Mouse (Mus musculus) midbrain, postnatal 0 days (tissue): Measurements from ENCODE around the gene Prps2. TPM values are rescaled to one million over a fixed set of nuclear protein-coding genes. Genes with fewer than 3 reads are reported as not detected.

Experiments
- ATAC-seq: fragments of 200-750 bp; cut with Nextera tagmentation; 2 replicates; pipeline ENCODE4 v1.8.0; 2017; ENCODE audit warnings: moderate number of reproducible peaks, mild to moderate bottlenecking, moderate TSS enrichment, moderate library complexity; ENCODE audit not compliant: low FRiP score
- DNase-seq: peaks from one replicate; pipeline ENCODE4 v3.0.0-alpha.2; 2015; ENCODE audit warnings: low spot score
- H3K27ac ChIP-seq: fragments of 300-500 bp; sonication (generic); 2 replicates; pipeline ENCODE4 v1.5.1; 2014; ENCODE audit warnings: low read depth, mild to moderate bottlenecking, low read length, mixed read lengths
- H3K27me3 ChIP-seq: fragments of 300-500 bp; sonication (generic); 2 replicates; pipeline ENCODE4 v1.6.1; 2014; ENCODE audit warnings: low read length, control low read depth, mixed read lengths; ENCODE audit not compliant: insufficient read depth
- H3K36me3 ChIP-seq: fragments of 300-500 bp; sonication (generic); 2 replicates; pipeline ENCODE4 v1.6.1; 2014; ENCODE audit warnings: low read length, control low read depth, mixed read lengths; ENCODE audit not compliant: insufficient read depth
- H3K4me1 ChIP-seq: fragments of 300-500 bp; sonication (generic); 2 replicates; pipeline ENCODE4 v1.6.1; 2014; ENCODE audit warnings: mild to moderate bottlenecking, control low read depth, antibody characterized with exemption, low read length, mixed read lengths; ENCODE audit not compliant: insufficient read depth
- H3K4me2 ChIP-seq: fragments of 300-500 bp; sonication (generic); 2 replicates; pipeline ENCODE4 v1.6.1; 2014; ENCODE audit warnings: low read depth, mild to moderate bottlenecking, low read length, mixed read lengths; ENCODE audit not compliant: poor library complexity, severe bottlenecking
- H3K4me3 ChIP-seq: fragments of 300-500 bp; sonication (generic); 2 replicates; pipeline ENCODE4 v1.5.1; 2014; ENCODE audit warnings: low read depth, mild to moderate bottlenecking, low read length, moderate library complexity
- H3K9ac ChIP-seq: fragments of 300-500 bp; sonication (generic); replicated peaks from 2 replicates; pipeline ENCODE4 v1.6.1; 2014; ENCODE audit warnings: mild to moderate bottlenecking, low read length, moderate library complexity, mixed read lengths; ENCODE audit not compliant: poor library complexity, severe bottlenecking
- H3K9me3 ChIP-seq: fragments of 300-500 bp; sonication (generic); 2 replicates; pipeline ENCODE4 v1.6.1; 2016; ENCODE audit warnings: low read length, control low read depth
- CTCF ChIP-seq: IDR thresholded peaks from 2 replicates; pipeline ENCODE4 v1.5.1; 2016; ENCODE audit warnings: antibody characterized with exemption, mild to moderate bottlenecking
- WGBS: fragments of 180-500 bp; shearing (Covaris S2); extraction: QIAGEN DNeasy Blood & Tissue Kit; methylation state at CpG from one replicate; pipeline ENCODE4 v1.1.7; 2014; 5-methylcytosine and 5-hydroxymethylcytosine counted together
- polyA plus RNA-seq: library from polyadenylated mRNA; unstranded; fragments of >200 nt; fragmentation: Nextera tagmentation; extraction: Ambion mirVana; gene quantifications from 2 replicates; pipeline ENCODE4 v1.2.1, GENCODE M21; 2015
- total RNA-seq: library from RNA; depleted of rRNA; stranded (reverse); fragments of >200 nt; gene quantifications from 2 replicates; pipeline ENCODE4 v1.2.3, GENCODE M21; 2014

The Prps2 gene
- total and polyA plus RNA-seq, 2 experiments from 2014 or later, result 7.2 to 9.7 TPM

DNA sequence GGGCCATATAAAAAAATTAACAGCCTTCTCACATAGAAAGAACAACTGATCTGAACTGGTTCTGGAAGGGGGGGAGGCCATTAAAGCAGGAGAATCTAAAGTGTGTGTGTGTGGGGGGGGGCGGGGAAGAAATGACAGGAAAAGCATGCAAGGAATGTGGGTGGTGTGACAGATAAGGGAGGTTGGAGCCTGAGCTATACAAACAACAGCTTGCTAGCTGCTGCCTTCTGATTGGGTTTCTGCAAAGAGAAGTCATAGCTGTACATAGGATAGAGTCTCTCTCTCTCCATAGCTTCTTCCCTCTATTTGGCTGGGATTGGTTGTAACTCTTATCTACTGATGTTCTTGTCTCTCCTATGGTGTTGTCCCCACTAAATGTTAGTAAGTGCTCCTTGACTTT is 49.9 kb downstream of the Prps2 start:
- Histone ChIP-seq H3K9me3 (no peaks in the 10 kb centered on the region), H3K36me3 (no peaks in the 10 kb centered on the region), H3K27me3 (peaks cover 5% of the 10 kb centered on the region; the same call in 1 of the 2 replicates), H3K27ac (no peak overlapping the region), H3K4me1 (no peaks in the 10 kb centered on the region), H3K4me2 (no peak overlapping the region), H3K4me3 (no peak overlapping the region), H3K9ac (no peak overlapping the region)
- ATAC-seq (no peak), DNase-seq (no peak)
- no peak for TF ChIP-seq CTCF
- 64% methylated on average over 1 of the region's 1 CpGs for WGBS

DNA sequence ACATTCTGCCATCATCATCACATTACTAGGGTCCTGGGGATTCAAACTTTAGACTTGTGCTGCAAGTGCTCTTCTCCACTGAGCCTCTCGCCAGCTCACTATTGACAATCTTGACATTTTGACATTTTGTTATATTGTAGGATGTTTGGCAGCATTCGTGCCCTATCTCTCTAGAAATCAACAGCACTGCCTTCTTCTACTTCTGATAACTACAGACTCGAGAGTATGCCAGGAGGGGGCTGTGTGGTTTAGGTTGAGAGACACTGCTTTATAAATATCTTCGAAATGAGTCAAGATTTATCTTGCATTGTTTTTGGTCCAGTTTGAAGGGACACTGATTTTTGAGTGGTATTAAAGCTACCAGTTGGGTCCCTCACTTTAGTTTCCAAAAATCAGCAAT is 51.6 kb downstream of the Prps2 start:
- Histone ChIP-seq H3K36me3 (no peaks in the 10 kb centered on the region), H3K9me3 (no peaks in the 10 kb centered on the region), H3K9ac (no peak overlapping the region), H3K27ac (no peak overlapping the region), H3K27me3 (peaks cover 5% of the 10 kb centered on the region; the same call in 1 of the 2 replicates), H3K4me3 (no peak overlapping the region), H3K4me1 (no peaks in the 10 kb centered on the region), H3K4me2 (no peak overlapping the region)
- DNase-seq (no peak), ATAC-seq (no peak)
- no peak for TF ChIP-seq CTCF
- WGBS, result 82% methylated on average over 4 of the region's 4 CpGs

GRCm38 (mm10) chrX:167330399-167330798 is 52.1 kb downstream of the Prps2 start, which contains the start of gene Tlr7:
Gene Tlr7 (minus strand): TSS chrX:167330558.
- no peak within 1 kb of the TSS for H3K27ac ChIP-seq
- no peaks in the 10 kb centered on the region for H3K36me3 ChIP-seq
- no peak within 1 kb of the TSS for H3K4me3 ChIP-seq
- no peak for DNase-seq
- H3K27me3 ChIP-seq, result peaks cover 5% of the 10 kb centered on the region; the same call in 1 of the 2 replicates
- no peak within 1 kb of the TSS for H3K9ac ChIP-seq
- no peak within 1 kb of the TSS for H3K4me2 ChIP-seq
- WGBS, result 87% methylated on average over 6 of the region's 6 CpGs
- ATAC-seq, result no peak
- no peaks in the 10 kb centered on the region for H3K4me1 ChIP-seq
- no peaks in the 10 kb centered on the region for H3K9me3 ChIP-seq
- TF ChIP-seq CTCF, result no peak

GRCm38 (mm10) chrX:167329620-167330019 is 52.9 kb downstream of the Prps2 start:
- TF ChIP-seq CTCF, result no peak
- Histone ChIP-seq H3K27ac (no peak overlapping the region), H3K4me3 (no peak overlapping the region), H3K9me3 (no peaks in the 10 kb centered on the region), H3K4me1 (no peaks in the 10 kb centered on the region), H3K9ac (no peak overlapping the region), H3K4me2 (no peak overlapping the region), H3K36me3 (no peaks in the 10 kb centered on the region), H3K27me3 (peaks cover 5% of the 10 kb centered on the region; the same call in 1 of the 2 replicates)
- ATAC-seq (no peak), DNase-seq (no peak)
- WGBS, result 87% methylated on average over 1 of the region's 1 CpGs

DNA sequence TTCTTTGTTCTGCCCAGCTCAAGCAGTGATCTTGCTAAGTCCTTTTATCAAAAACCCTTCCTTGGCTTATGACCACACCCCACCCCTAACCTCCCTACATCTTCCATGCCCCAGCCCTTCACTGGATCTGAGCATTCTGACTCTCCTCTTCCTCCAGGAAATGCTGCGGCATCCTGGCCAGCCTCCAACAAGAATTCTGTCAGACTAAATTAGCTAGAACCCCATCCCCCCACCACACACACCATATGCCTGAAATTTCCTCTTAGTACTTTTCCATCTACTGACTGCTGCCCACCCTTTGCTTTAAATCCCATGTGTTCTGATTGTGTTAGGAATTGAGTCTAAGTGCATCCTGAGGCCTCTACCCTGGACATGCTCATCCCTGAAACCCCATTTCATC is 53.5 kb downstream of the Prps2 start:
- no peak overlapping the region for H3K9ac ChIP-seq
- no peaks in the 10 kb centered on the region for H3K9me3 ChIP-seq
- 71% methylated on average over 1 of the region's 1 CpGs for WGBS
- no peak overlapping the region for H3K27ac ChIP-seq
- no peak overlapping the region for H3K4me3 ChIP-seq
- H3K36me3 ChIP-seq, result no peaks in the 10 kb centered on the region
- H3K4me1 ChIP-seq, result no peaks in the 10 kb centered on the region
- no peak overlapping the region for H3K4me2 ChIP-seq
- ATAC-seq, result no peak
- peaks cover 5% of the 10 kb centered on the region; the same call in 1 of the 2 replicates for H3K27me3 ChIP-seq
- DNase-seq, result no peak
- TF ChIP-seq CTCF, result no peak

DNA sequence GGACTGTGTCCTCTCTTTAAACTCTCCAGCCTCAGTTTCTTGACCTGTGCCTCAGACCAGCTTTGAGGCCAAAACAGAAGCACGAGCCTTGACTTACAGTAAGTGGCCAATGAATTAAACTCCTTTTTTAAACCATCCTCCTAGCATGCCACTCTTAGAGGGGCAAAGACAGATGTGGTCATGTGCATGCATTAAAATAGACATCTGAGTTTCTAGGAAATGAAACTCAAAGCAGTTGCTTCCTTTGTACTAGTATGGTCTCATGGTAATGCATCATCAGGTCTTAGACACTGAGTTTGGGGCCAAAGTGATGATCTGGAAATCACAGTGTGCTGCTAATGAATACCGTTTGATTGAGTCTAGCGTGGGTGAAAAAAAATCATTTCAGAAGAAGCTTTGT is 54.0 kb downstream of the Prps2 start:
- H3K4me2 ChIP-seq, result no peak overlapping the region
- H3K36me3 ChIP-seq, result no peaks in the 10 kb centered on the region
- WGBS, result 93% methylated on average over 3 of the region's 3 CpGs
- TF ChIP-seq CTCF, result no peak
- peaks cover 8% of the 10 kb centered on the region; the same call in 1 of the 2 replicates for H3K27me3 ChIP-seq
- no peak for ATAC-seq
- no peak for DNase-seq
- H3K9ac ChIP-seq, result no peak overlapping the region
- no peak overlapping the region for H3K4me3 ChIP-seq
- H3K9me3 ChIP-seq, result no peaks in the 10 kb centered on the region
- no peak overlapping the region for H3K27ac ChIP-seq
- no peaks in the 10 kb centered on the region for H3K4me1 ChIP-seq
